Comparison of ENCODE assay signal across 24 mouse cellular contexts in the genomic region with DNA sequence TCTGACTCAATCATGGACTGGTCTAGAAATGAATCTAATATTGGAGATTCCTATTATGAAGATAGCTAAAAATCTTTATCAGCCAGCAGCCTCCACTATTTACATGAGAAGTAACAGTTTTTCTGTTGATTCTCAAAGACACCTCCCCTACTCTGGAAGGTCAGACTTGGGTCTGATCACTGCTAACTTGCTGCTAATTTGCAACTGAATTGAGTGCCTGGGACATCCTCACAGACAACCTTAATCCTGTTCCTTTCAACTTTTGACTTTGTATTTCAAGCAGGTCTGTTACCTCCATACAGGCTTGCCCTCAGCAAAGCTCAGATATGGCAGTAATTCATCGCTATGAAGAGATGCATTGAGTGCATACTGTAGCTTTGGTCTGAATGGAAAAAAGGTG. TPM values are rescaled to one million over a fixed set of nuclear protein-coding genes. Genes with fewer than 3 reads are reported as not detected.
DNase-seq lines count a peak whose midpoint lies in the region; ATAC-seq lines count a peak whose summit lies in the region.
"Had no signal": no experiment of that assay in that cellular context is flagged by ENCODE, and none has a peak within 500 bp of the region (broad histone marks: within the 10 kb centered on the region; RNA-seq: fewer than 3 reads in every experiment).

No protein-coding gene starts in this region.

- no peak overlapping the region for H3K4me3 ChIP-seq in midbrain, embryonic 15.5 days
- H3K4me3 ChIP-seq in hindbrain, embryonic 12.5 days: no peak overlapping the region
- H3K4me3 ChIP-seq: embryonic facial prominence, embryonic 10.5 days; embryonic facial prominence, embryonic 12.5 days; forebrain, embryonic 13.5 days; forebrain, embryonic 15.5 days had no signal

- 63% methylated on average over 1 of the region's 1 CpGs for WGBS in midbrain, embryonic 15.5 days
- WGBS in hindbrain, embryonic 12.5 days: 78% methylated on average over 1 of the region's 1 CpGs

- no peaks in the 10 kb centered on the region for H3K36me3 ChIP-seq in midbrain, embryonic 15.5 days (replicated peaks)
- no peaks in the 10 kb centered on the region for H3K36me3 ChIP-seq in hindbrain, embryonic 12.5 days
- H3K36me3 ChIP-seq: embryonic facial prominence, embryonic 10.5 days; embryonic facial prominence, embryonic 12.5 days; forebrain, embryonic 15.5 days; G1E had no signal

- DNase-seq in ES-CJ7 (ENCODE audit: low read depth, low spot score) (peak; percentile 80), R1 (ENCODE audit: low read depth, low spot score) (peak; percentile 61)
- DNase-seq in layer of hippocampus, postnatal 36 days: no peak
- DNase-seq: adrenal gland, adult 8-10 months; adrenal gland, postnatal 14 days; adrenal gland, postnatal 36 days; cerebellum, adult 11-12 months; cerebellum, adult 2 months; cerebellum, adult 9-10 months; cerebellum, postnatal 10 days; cerebellum, postnatal 25 days; forebrain, postnatal 0 days had no signal

- no peak overlapping the region for H3K4me2 ChIP-seq in midbrain, embryonic 15.5 days
- H3K4me2 ChIP-seq in hindbrain, embryonic 12.5 days (replicated peaks): no peak overlapping the region
- H3K4me2 ChIP-seq: embryonic facial prominence, embryonic 12.5 days; forebrain, embryonic 13.5 days; forebrain, embryonic 15.5 days had no signal

- H3K9ac ChIP-seq in midbrain, embryonic 15.5 days: no peak overlapping the region
- H3K9ac ChIP-seq in hindbrain, embryonic 12.5 days: no peak overlapping the region
- H3K9ac ChIP-seq: embryonic facial prominence, embryonic 12.5 days; forebrain, embryonic 13.5 days; forebrain, embryonic 15.5 days; forebrain, postnatal 0 days had no signal

- no peaks in the 10 kb centered on the region for H3K9me3 ChIP-seq in midbrain, embryonic 15.5 days
- H3K9me3 ChIP-seq in hindbrain, embryonic 12.5 days (replicated peaks): peaks cover under 1% of the 10 kb centered on the region; the same call in 1 of the 2 replicates
- H3K9me3 ChIP-seq: embryonic facial prominence, embryonic 12.5 days; forebrain, embryonic 13.5 days; forebrain, embryonic 15.5 days had no signal

- H3K27ac ChIP-seq in midbrain, embryonic 15.5 days: no peak overlapping the region
- no peak overlapping the region for H3K27ac ChIP-seq in hindbrain, embryonic 12.5 days
- H3K27ac ChIP-seq: embryonic facial prominence, embryonic 10.5 days; embryonic facial prominence, embryonic 12.5 days; forebrain, embryonic 13.5 days; forebrain, embryonic 15.5 days had no signal

- no peak for ATAC-seq in midbrain, embryonic 15.5 days (replicated peaks)
- ATAC-seq in hindbrain, embryonic 12.5 days (ENCODE audit: low FRiP score): no peak
- ATAC-seq: activated CD4-positive, CD25-positive, alpha-beta regulatory T cell, adult 4 months; forebrain, embryonic 13.5 days; forebrain, embryonic 15.5 days; forebrain, postnatal 0 days; Patski had no signal

- no peaks in the 10 kb centered on the region for H3K27me3 ChIP-seq in midbrain, embryonic 15.5 days (replicated peaks)
- no peaks in the 10 kb centered on the region for H3K27me3 ChIP-seq in hindbrain, embryonic 12.5 days
- H3K27me3 ChIP-seq: embryonic facial prominence, embryonic 12.5 days; forebrain, embryonic 13.5 days; forebrain, embryonic 15.5 days; Patski had no signal

- H3K4me1 ChIP-seq in midbrain, embryonic 15.5 days: no peaks in the 10 kb centered on the region
- no peaks in the 10 kb centered on the region for H3K4me1 ChIP-seq in hindbrain, embryonic 12.5 days
- H3K4me1 ChIP-seq: embryonic facial prominence, embryonic 10.5 days; embryonic facial prominence, embryonic 12.5 days; forebrain, embryonic 13.5 days; forebrain, embryonic 15.5 days had no signal

RNA-seq across cellular contexts. Expression of gene Gm10521, which starts 8.5 kb away (rescaled TPM):
- polyA plus RNA-seq in midbrain, embryonic 15.5 days (2015; fragmentation: Nextera tagmentation; extraction: Ambion mirVana): not detected in 2 replicates
- total RNA-seq in layer of hippocampus, postnatal 36 days (2021): not detected
- 0.08 TPM in 1 of 2 replicates, not detected in the other for polyA plus RNA-seq in hindbrain, embryonic 12.5 days (2016; fragmentation: Nextera tagmentation; extraction: Ambion mirVana)
- total RNA-seq: forebrain, postnatal 0 days; G1E had no signal
- polyA plus RNA-seq: C2C12; embryonic facial prominence, embryonic 10.5 days; embryonic facial prominence, embryonic 12.5 days; embryonic facial prominence, embryonic 14.5 days; forebrain, embryonic 11.5 days; forebrain, embryonic 13.5 days; forebrain, embryonic 15.5 days; forebrain, postnatal 0 days; G1E; Patski had no signal

RNA-seq across cellular contexts. Expression of gene Slamf6, which starts 13.3 kb away (rescaled TPM):
- 0.36 TPM in 1 of 2 replicates, not detected in the other for polyA plus RNA-seq in midbrain, embryonic 15.5 days (2015; fragmentation: Nextera tagmentation; extraction: Ambion mirVana)
- not detected for total RNA-seq in layer of hippocampus, postnatal 36 days (2021)
- polyA plus RNA-seq in hindbrain, embryonic 12.5 days (2016; fragmentation: Nextera tagmentation; extraction: Ambion mirVana): 0.08 and 0.27 TPM in 2 replicates
- total RNA-seq: forebrain, postnatal 0 days had no signal
- polyA plus RNA-seq: C2C12; cerebellum, adult 2 months; embryonic facial prominence, embryonic 10.5 days; forebrain, embryonic 11.5 days; forebrain, embryonic 13.5 days; forebrain, embryonic 15.5 days; G1E; Patski had no signal

Comparison
In these comparisons a context has a peak if more than half of its experiments do, and no peak if none do; other contexts are left out.
1. DNase-seq: peak in ES-CJ7 (single experiment) and R1 (single experiment); none in layer of hippocampus, postnatal 36 days (0 of 2).